28 mouse cellular contexts compared by ENCODE assay signal in the genomic region with DNA sequence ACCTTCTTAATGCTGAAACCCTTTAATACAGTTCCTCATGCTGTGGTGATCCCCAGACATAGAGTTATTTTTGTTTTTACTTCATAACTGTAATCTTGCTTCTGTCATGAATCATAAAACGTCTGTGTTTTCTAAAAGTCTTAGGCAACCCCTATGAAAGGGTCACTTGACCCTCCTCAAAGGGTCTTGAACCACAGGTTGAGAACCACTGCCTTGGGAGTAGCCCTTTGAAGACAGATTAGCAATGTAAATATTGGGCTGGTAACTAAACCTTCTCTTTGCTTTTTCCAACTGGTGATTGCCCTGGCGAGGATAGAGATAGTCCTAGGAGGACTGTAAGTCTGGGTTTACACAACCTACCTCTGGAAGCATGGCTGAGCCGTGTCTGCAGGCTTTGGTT. TPM values are rescaled to one million over a fixed set of nuclear protein-coding genes. Genes with fewer than 3 reads are reported as not detected.
"Had no signal": no experiment of that assay in that cellular context is flagged by ENCODE, and none has a peak within 500 bp of the region (broad histone marks: within the 10 kb centered on the region; RNA-seq: fewer than 3 reads in every experiment).

No protein-coding gene starts in this region.

- H3K4me3 ChIP-seq: liver, embryonic 12.5 days; midbrain, embryonic 10.5 days; midbrain, embryonic 12.5 days; myocyte; neural tube, embryonic 13.5 days; neural tube, embryonic 15.5 days had no signal

- H3K4me1 ChIP-seq: liver, embryonic 12.5 days; midbrain, embryonic 10.5 days; midbrain, embryonic 12.5 days; neural tube, embryonic 13.5 days; neural tube, embryonic 15.5 days had no signal

- DNase-seq: lung, embryonic 14.5 days; midbrain, embryonic 14.5 days; retina, postnatal 1 day; right cerebral cortex, adult 18-20 months; right cerebral cortex, postnatal 25 days; right cerebral cortex, postnatal 4 days; spleen, adult 18-20 months; thymus, adult 18-20 months; thymus, postnatal 14 days; thymus, postnatal 36 days had no signal

RNA-seq across cellular contexts. Expression of gene Gm17651, which starts 26.7 kb away (rescaled TPM):
- total RNA-seq: liver, adult 2 months; megakaryocyte, adult 5-6 weeks; megakaryocyte-erythroid progenitor cell, adult 5-6 weeks had no signal
- polyA plus RNA-seq: liver, adult 2 months; liver, embryonic 12.5 days; liver, embryonic 14.5 days; liver, embryonic 16.5 days; lung, embryonic 14.5 days; lung, embryonic 16.5 days; midbrain, embryonic 10.5 days; midbrain, embryonic 12.5 days; midbrain, embryonic 14.5 days; midbrain, embryonic 16.5 days; myocyte; neural tube, embryonic 11.5 days; neural tube, embryonic 13.5 days; neural tube, embryonic 15.5 days; small intestine, adult 2 months; stomach, embryonic 14.5 days; stomach, embryonic 16.5 days; thymus, postnatal 0 days had no signal
